Mouse (Mus musculus) monocyte, adult 5-6 weeks (primary cell): Measurements from ENCODE around the gene Cda. TPM values are rescaled to one million over a fixed set of nuclear protein-coding genes. Genes with fewer than 3 reads are reported as not detected.

Experiments
- ATAC-seq: fragments of 153-309, 156-312 bp; replicated peaks from 2 replicates; pipeline ENCODE4 v1.8.0; 2017; ENCODE audit warnings: mild to moderate bottlenecking; ENCODE audit not compliant: low TSS enrichment, insufficient number of reproducible peaks, severe bottlenecking, poor library complexity, low FRiP score
- total RNA-seq: library from RNA; stranded (forward); fragments of 200-1000, 200-491, 200-594 nt; gene quantifications from 3 replicates; pipeline ENCODE4 v1.2.3, GENCODE M21; 2017

Cda gene
- total RNA-seq, 1 experiment from 2014 or later, result not detected

DNA sequence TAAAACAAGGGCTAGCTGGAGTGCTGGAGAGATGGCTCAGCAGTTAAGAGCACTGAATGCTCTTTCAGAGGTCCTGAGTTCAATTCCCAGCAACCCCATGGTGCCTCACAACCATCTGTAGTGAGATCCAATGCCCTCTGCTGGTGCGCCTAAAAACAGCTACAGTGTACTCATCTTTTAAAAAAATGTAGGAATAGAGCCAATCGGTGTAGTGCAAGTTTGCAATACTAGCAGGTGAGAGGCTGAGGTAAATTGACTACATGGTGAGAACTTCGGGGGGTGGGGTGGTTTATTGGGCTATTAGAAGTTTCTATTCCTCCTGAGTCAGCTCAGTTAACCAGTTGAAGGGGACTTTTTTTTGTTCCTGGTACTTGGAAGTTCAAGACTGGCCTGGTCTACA, 7.3 kb upstream of the Cda start:
- ATAC-seq, result no peak

DNA sequence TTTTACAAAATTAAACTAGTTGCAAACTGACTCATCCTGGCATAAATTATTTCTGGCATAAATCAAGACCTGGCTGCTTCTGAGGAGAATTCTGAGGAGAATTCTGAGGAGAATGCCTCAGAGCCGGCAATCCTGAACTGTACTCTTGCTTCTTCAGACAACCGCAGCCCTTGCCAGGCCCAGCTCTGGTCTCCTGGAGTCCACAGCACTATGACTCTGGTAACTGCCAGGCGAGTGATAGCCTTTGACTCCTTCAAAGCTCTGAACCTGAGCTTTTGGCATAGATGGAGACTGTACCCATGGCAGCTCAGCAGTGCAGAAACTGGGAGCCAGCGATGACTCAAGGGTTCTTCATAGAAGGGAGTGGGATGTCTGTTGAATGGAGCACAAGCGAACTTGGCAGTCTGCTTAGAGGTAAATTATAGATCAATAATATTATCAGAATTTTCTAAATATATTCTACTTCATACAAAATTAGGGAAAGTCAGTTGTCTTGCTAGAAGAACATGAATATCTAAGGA, 3.3 kb upstream of the Cda start:
- ATAC-seq, result no peak

DNA sequence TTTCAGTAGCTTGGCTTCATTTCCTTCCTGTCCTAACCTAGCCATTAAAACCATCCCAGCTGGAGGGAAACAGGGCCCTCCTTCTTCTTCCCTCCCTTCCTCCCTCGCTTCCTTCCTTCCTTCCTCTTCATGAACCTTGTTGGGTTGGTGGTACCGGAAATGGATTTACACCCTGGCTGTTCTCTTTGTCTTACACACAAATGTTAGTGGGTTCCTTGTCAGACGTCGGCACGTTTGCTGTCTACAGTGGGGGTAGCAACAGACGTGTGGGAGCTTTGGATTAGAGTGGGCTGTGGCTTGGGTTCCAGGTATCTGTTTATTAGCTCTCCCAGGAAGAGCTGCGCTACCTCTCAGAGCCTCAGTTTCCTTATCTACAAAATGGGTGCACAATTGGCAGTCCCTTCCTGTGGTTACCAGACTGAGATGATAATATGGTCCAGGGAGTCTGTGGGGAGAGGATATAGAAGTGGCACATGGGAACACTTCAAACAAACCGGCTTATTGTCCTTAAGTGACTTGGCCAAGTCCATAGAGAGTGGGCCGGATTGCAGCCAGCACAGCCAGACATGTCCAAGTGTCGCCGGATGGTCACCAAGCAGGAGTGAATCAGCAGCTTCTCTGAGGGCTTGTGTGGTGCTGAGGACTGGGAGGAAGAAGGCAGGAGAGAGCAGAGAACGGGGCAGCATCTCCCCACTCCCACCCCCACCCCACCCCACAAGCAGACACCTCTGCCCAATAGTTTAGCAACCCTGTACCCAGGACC, 887 bp upstream of the Cda start:
- no peak for ATAC-seq

DNA sequence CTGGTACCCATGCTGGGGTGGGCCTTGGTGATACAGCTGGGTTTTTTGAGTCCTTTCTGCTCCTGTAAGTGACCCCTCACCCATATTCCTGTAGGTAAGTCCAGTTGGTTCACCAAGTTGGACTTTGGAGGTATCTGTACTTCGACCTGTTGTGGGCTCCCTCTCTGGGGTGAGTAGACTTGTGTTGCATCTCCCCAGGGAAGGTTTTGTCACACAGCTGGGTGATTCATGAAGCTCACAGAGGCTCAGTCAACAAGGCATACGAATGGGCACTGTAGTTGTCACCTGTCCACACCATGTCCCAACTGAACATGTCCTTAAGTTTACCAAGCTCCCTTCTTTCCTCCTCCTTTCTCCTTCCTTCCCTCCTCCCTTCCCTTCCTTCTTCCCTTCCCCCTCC, 1.2 kb downstream of the Cda start:
- ATAC-seq, result no peak

DNA sequence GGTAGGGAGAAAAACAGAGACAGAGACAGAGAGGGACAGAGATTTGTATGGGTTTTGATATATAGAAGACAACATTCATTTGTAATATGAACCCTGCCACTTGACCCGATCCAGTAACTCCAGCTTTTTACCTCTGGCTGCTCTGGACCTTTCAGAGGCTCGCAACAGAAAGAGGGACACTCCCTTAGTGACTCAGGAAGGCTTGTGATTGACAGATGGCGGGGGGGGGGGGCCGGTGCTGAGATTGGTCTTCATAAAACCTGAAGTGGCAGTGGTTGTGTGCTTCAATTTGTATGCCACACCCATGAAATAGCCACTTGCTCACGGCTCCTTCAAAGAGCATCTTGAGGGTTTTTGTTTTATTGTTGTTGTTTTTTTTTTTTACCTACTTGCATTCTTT, 4.3 kb downstream of the Cda start:
- no peak for ATAC-seq

DNA sequence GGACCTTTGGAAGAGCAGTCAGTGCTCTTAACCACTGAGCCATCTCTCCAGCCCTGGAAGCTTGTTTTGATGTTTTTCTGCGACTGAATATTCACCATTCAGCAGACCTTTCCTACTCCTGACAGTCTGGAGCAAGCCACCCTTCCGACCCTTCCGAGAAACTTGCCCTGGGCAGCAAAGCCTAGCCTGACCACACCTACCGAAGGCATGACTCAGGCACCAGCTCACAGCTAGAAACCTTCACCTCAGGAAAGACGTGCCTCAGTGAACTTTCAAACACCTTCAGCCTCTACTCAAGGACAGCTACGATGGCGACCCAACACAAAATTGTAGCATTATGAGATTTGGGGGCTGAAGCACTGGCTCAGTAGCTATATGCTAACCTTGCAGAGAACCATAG, 4.9 kb downstream of the Cda start:
- no peak for ATAC-seq

DNA sequence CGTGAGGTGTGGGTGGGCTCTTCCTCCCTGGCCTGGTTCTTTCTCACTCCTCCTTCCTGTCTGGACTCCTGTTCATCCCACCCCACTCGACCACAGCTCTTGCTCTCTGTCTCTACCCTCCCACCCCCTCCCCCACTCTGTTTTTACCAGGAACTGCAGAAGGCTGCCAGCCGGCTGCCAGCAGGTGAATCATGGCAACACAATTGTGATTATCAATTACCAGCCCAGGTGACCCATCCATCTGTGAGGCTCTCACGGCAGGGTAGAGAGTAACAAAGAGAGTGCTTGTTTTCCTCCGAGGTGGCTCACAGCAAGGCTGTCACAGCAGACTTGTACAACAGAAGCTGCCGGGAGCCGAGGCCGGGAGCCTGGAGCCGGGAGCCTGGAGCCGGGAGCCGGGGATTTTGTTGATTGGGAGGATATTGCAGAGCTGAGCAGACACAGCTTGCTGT, 6.4 kb downstream of the Cda start:
- ATAC-seq, result no peak

DNA sequence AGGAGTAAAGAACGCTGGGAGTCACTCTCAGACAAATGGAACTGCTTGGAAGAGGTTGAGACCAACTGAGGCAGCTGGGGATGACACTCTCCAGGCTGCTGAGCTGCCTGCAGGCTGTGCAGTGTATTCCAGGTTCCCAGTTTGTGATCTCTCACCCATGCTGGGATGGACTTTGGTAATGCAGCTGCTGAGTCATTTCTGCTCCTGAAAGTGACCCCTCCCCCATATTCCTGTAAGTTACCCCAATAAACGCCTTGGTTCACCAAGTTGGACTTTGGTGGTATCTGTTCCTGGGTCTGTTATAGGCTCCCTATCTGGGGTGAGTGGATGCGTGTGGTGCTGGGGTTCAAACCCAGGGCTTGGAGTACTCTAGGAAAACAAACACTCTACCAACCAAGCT, 9.6 kb downstream of the Cda start:
- ATAC-seq, result no peak

DNA sequence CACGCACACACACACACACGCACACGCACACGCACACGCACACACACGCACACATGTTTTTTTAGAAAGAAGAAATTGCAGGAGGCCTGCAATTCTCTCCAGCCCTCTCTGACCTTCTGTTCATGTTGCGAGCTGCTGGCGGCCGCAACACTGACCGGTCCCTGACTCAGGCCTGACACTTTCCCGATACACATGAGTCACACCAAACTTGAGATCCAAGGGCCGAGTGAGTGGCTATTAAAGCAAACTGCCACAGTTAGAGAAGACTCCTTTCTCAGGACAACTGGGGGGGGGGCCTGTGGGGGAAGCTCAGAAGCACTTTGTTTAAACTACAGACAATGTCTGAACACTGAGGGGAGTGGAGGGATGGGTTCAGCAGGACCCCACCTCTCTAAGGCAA, 11.2 kb downstream of the Cda start:
- ATAC-seq, result no peak

DNA sequence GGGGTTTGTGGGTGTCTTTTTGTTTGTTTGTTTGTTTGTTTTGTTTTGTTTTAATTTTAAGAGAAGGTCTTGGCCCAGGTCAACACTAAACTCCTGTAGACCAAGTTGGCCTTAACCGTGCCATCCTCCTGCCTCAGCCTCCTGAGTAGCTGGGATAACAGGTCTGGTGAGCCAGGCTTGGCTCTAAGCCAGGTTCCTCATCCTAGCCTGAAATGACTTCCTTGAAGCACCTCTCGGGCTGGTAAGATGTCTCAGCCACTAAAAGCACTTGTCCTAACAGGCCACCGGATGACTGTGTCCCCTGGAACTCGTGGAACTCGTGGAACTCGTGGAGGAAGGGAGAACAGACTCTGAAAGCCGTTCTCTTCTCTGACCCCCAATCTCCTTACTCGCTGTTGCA, 11.7 kb downstream of the Cda start:
- no peak for ATAC-seq

DNA sequence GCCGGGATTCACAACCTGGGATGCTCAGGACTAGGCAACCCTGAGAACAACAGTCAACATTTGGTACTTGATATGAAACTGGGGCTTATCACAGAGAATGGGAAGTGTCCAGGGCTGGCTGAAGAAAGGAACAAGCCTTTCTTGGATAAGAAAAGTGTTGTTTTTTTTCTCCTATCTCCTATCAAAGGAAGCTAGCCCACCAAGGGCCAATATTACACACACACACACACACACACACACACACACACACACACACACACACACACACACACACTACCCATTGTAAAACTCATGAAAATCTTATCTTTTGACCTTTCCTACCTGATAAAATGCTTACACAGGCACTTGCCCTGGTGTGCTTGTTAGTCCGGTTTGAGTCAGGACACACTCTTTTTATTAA, 12.3 kb downstream of the Cda start:
- no peak for ATAC-seq

DNA sequence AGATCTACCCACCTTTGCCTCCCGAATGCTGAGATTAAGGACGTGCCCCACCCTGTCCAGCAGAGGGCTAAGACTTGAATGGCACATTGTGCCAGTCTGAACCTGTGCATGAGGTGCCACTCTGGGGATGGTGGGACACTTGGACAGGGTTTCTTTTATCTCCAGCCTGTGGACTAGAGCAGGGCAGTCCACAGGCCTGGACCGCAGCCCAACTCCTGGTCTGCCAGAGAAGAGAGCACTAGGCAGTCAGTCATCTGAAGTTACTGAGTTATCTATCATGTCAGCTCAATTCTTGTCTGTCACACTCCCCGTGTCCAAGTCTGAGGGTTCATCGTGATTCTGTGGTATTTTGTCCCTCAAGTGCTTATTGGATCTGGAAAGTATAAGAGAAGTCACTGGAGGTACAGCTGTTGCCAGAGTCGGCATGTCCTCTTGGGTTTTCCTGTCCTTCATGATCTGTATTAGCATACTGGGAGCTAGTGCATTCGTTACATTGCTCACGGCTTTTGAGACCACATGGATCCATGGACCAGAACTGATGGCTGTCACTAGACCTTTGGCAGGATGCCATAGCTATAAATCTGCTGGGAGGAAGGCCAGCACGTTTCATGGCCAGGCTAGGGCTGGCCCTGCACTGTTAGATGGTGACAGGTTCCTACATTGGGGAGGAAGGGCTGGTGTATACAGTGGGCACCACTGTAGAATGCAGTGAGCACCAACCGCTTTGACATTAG, 14.2 kb downstream of the Cda start:
- ATAC-seq, result no peak

DNA sequence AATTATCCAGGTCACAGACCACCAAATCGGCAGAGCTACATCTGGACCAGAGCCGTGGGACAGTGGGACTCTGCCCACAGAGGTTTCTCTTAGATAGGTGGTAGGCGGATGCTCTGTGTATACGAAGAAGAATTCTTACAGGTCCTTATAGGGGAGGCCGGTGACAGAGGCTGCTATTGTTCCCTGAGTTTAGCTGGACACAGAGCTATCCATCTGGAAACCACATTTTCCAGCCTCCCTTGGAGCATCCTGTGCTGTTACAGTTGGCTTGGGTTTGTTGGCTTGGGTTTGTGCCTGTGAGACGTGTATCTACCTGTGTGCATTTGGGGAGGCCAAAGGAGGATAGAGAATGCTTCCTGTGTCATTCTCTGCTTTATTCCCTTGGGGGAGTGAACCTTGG, 15.1 kb downstream of the Cda start:
- ATAC-seq, result no peak

DNA sequence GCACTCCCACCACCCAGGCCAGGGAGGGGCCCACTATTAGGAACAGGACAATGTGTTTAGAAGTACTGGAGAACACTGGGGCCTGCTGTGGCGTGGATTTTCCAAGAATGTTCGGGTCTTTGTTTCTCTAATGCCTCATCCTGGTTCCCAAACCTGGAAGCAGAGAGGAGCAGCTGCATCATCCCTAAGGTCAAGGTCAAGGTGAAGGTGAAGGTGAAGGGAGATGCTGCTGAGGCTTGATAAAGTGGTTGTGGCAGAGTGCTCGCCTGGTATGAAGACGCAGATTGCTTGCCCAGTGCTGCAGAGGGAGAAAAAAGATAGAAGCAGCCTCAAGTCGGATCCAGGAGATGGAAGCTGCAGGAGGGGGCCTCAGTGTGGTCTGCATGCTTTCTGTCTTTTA, 16.0 kb downstream of the Cda start:
- no peak for ATAC-seq

DNA sequence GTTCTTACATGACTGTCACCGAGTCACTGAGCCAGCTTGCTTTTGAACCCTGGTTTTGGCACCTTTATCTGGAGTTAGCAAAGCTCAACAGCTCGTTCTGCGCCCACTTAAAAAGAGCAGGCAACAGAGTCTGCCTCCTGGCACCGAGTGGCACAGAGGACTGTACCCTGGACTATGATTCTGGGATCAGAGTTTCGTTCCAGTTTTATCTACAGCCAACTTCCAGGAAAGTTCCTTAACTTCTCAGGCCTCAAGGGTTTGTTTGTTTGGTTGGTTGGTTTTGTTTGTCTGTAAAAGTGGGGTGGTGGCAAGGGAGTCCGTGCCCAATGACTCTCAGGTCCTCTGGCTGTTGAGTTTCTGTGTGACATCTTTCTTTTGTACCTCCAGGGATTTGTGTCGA, 19.1 kb downstream of the Cda start:
- no peak for ATAC-seq

DNA sequence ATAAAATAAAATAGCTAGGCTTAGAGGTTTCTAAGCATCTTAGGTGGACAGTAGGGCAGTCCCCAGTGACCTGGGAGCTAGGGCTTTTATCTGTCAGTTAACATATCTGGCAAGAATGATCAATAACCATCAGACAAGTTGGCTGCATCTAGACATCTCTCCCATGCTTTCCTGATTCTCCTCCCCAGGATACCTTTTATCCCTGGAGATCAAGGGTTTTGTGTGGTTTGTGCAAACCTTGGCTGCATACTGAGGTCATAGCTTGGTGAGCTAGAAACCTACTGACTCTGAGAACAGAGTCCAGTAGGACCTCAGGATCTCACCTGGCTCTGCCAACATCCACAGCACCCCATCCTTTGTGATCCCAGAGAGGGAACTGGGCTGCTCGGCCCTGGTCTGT, 20.5 kb downstream of the Cda start:
- ATAC-seq, result no peak

DNA sequence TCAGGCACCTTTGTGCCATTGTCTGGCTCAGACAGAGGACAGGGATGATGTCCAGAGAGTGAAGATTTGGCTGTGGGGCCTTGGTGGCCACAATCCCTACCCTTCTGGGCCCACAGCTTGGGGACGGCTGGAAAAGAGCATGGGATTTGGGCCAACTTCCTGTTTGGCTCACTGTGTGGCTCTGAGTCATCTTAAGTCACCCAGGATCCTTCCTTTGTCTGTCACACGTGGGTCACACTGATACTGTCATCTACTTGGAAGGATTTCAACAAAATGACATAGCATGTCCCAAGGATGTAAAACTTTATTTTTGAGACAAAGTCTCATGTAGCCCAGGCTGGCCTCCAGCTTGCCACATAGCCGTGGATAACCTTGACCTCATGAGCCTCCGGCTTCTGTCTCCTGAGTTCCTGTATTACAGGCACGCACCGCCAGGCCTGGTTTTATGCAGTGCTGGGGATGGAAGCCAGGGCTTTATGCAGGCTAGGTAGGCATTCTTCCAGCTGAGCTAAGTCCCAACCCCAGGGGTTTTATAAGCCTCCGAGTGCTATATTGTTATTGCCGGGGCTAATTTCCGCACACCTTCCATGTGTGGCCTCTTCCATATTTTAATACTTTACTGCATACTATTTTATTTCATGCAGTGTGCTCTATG, 22.8 kb downstream of the Cda start:
- no peak for ATAC-seq

DNA sequence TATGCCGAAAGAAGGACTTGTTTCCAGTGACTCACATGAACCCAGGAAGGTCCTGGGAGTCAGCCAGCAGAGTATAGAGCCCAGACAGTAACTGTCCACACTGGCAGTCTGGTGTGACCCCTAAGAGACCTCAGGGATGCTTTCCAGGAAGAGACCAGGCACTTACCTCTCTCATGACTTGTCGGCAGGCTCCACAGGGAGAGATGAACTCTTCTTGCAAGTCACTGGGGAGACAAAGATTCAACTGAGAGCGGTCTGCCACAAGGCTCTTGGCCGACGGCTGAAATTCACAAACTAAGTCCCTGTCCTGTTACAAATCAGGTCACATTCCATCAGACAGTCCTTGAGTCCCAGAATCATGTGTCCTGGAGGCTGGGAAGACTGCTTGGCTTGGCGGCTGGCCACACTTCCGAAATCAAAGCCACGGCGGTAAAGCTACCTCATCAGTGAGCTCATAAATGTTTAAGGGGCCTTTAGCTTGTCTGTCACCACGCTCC, 24.4 kb downstream of the Cda start:
- ATAC-seq, result no peak

DNA sequence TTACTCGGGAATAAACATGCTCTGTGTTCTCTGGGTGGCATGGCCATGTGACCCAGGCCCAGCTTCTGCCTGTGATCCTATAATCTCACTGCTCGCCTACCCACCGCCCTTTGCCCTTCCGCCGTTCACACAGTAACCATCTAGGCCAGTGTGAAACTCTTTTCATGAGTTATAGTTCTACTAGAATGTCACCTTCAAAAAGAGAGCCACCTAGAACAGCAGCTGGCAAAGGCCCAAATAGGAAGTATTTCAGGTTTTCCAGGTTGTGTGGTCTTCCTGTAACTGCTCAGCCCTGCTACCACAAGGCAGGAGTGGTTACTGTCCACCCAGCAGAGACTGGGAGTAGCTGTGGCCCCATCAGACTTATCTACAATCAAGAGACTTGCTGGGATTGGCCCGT, 25.0 kb downstream of the Cda start:
- ATAC-seq, result no peak

DNA sequence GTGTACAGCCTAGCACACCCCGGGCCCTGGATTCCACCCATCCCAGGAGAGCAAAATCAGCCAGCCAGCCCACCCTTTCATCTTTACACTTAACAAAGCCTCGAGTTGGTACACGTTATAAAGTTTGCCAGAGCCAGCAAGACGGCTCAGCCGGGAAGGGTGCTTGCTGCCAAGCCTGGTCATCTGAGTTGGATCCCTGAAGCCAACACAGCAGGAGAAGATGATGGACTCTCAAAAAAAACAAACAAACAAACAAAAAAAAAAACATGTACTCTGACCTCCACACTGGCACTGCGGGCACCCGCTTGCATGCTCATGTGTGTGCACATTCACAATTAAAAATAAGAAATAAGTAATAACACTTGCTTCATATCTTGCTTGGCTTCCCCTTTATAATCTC, 25.7 kb downstream of the Cda start:
- ATAC-seq, result no peak
